Mouse (Mus musculus) stomach, postnatal 0 days (tissue): ENCODE results near the gene Rpl7l1.

ENCODE experiments used
- CTCF ChIP-seq: IDR thresholded peaks from 2 replicates; pipeline ENCODE4 v1.5.1; 2016; ENCODE audit warnings: antibody characterized with exemption, low read depth, mild to moderate bottlenecking, moderate library complexity
- EP300 ChIP-seq: optimal IDR thresholded peaks from 2 replicates; pipeline ENCODE3; 2016; ENCODE audit warnings: antibody characterized with exemption

- TF ChIP-seq CTCF (no peak), EP300 (no peak)
Observed at GRCm38 (mm10) chr17:46751056-46751793, 31.2 kb downstream of the Rpl7l1 start.
